Mouse (Mus musculus): ENCODE measurements around the gene Trak1. TPM values are rescaled to one million over a fixed set of nuclear protein-coding genes. Genes with fewer than 3 reads are reported as not detected.

Trak1 gene
- polyA plus RNA-seq, 1 experiment: 44.1 TPM

DNA sequence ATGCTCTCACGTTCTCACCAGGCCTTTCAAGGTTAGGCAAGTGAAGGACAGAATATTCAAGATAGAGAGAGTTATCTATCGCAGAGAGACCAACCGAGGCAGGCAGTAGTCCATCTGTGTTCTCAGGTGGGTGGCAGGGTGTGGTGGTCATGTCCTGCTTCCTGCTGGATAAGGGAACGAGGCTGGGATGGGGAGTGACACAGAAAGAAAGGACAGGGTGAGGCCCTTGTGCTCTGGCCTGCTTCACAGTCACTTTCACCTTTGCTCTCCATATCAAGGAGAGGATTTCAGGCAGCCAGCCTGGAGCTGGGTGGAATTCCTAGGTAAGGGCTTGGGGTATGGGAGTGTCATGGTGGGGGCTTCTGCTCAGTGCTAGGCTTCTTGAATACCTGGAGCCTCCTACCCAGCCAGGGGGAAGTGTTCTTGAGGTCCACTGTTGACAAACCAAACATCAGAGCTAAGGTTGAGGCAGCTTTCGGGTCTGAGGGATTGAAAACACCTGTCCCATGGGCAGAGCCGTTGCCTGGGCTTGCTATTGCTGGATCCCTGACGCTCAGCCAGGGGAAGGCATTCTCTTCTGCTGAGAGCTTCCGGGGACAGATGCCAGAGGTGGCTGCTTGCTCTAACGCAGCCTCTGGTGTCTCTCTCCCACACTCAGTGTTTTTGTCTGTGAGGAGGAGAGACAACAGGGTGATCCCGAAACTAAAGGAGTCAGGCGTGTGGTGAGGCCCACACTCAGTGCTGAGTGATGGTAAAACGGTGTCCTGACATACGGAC is 159.6 kb downstream of the Trak1 start:
- no peak overlapping the region for H3K4me3 ChIP-seq (ENCODE audit: low read depth, low read length)
- H3K9me3 ChIP-seq (replicated peaks; ENCODE audit: control insufficient read depth, insufficient read depth, low read length, poor library complexity, severe bottlenecking): no peaks in the 10 kb centered on the region
- H3K9ac ChIP-seq (ENCODE audit: low read depth, poor library complexity, severe bottlenecking): no peak overlapping the region
- no peaks in the 10 kb centered on the region for H3K27me3 ChIP-seq (ENCODE audit: control insufficient read depth, insufficient read depth, low read length, poor library complexity, severe bottlenecking)
- no peak for TF ChIP-seq CTCF (IDR thresholded peaks at IDR 0.05; ENCODE audit: low read depth, low read length)
- no peak for TF ChIP-seq EP300 (IDR thresholded peaks at IDR 0.05; ENCODE audit: insufficient read depth, low read depth, low read length)
- no peak for TF ChIP-seq POLR2A (IDR thresholded peaks at IDR 0.05; ENCODE audit: insufficient read depth, low read length)
- H3K4me1 ChIP-seq (ENCODE audit: control insufficient read depth, insufficient read depth, low read length): peaks cover 3% of the 10 kb centered on the region
- peaks cover 7% of the 10 kb centered on the region for H3K36me3 ChIP-seq (ENCODE audit: control insufficient read depth, insufficient read depth, low read length, poor library complexity, severe bottlenecking)
- no peak overlapping the region for H3K27ac ChIP-seq (ENCODE audit: insufficient read depth, low read length)

DNA sequence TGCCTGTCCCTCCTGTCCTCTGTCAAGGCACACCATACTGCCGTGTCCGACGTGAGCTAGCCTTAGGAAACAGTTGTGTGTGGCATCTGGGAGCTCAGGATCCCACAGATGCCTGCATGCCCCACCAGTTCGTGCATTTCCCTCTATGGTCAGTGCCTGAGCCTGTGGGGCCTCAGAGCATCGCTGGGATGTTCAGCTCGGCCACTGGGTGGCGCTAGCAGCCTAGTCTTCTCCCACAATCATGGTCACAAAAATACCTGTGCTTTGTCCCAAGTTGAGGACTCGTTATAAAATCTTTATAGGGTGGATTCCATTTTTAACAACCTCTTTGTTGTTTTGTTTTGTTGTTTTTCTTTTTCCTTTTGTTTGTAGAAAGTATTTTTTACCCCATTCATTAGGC is 161.2 kb downstream of the Trak1 start:
- no peak for TF ChIP-seq POLR2A (IDR thresholded peaks at IDR 0.05; ENCODE audit: insufficient read depth, low read length)
- TF ChIP-seq CTCF (IDR thresholded peaks at IDR 0.05; ENCODE audit: low read depth, low read length): peak; percentile 95
- TF ChIP-seq EP300 (IDR thresholded peaks at IDR 0.05; ENCODE audit: insufficient read depth, low read depth, low read length): peak; percentile 18; the same call in 1 of the 2 replicates
- H3K4me1 ChIP-seq (ENCODE audit: control insufficient read depth, insufficient read depth, low read length): peaks cover 3% of the 10 kb centered on the region
- H3K9ac ChIP-seq (ENCODE audit: low read depth, poor library complexity, severe bottlenecking): no peak overlapping the region
- peaks cover 9% of the 10 kb centered on the region for H3K36me3 ChIP-seq (ENCODE audit: control insufficient read depth, insufficient read depth, low read length, poor library complexity, severe bottlenecking)
- no peaks in the 10 kb centered on the region for H3K9me3 ChIP-seq (replicated peaks; ENCODE audit: control insufficient read depth, insufficient read depth, low read length, poor library complexity, severe bottlenecking)
- H3K27ac ChIP-seq (ENCODE audit: insufficient read depth, low read length): no peak overlapping the region
- H3K27me3 ChIP-seq (ENCODE audit: control insufficient read depth, insufficient read depth, low read length, poor library complexity, severe bottlenecking): no peaks in the 10 kb centered on the region
- H3K4me3 ChIP-seq (ENCODE audit: low read depth, low read length): no peak overlapping the region

DNA sequence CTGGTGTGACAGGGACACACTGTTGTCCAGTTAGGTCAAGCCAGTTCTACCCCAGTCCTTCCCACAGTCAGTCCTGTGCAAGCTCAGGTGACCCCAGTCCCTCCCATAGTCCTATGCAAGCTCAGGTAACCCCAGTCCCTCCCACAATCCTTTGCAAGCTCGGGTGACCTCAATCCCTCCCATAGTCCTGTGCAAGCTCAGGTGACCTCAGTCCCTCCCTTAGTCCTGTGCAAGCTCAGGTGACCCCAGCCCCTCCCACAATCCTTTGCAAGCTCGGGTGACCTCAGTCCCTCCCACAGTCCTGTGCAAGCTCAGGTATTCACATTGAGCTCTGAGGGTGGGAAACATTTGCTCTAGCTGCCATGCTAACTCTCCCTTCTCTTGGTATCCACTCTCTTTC is 162.6 kb downstream of the Trak1 start:
- no peaks in the 10 kb centered on the region for H3K27me3 ChIP-seq (ENCODE audit: control insufficient read depth, insufficient read depth, low read length, poor library complexity, severe bottlenecking)
- H3K9ac ChIP-seq (ENCODE audit: low read depth, poor library complexity, severe bottlenecking): no peak overlapping the region
- TF ChIP-seq CTCF (IDR thresholded peaks at IDR 0.05; ENCODE audit: low read depth, low read length) (no peak), EP300 (IDR thresholded peaks at IDR 0.05; ENCODE audit: insufficient read depth, low read depth, low read length) (peak; percentile 88), POLR2A (IDR thresholded peaks at IDR 0.05; ENCODE audit: insufficient read depth, low read length) (peak; percentile 47)
- no peaks in the 10 kb centered on the region for H3K9me3 ChIP-seq (replicated peaks; ENCODE audit: control insufficient read depth, insufficient read depth, low read length, poor library complexity, severe bottlenecking)
- H3K36me3 ChIP-seq (ENCODE audit: control insufficient read depth, insufficient read depth, low read length, poor library complexity, severe bottlenecking): peaks cover 2% of the 10 kb centered on the region; the same call in 1 of the 2 replicates
- no peak overlapping the region for H3K27ac ChIP-seq (ENCODE audit: insufficient read depth, low read length)
- peak overlapping the region; percentile 62 for H3K4me3 ChIP-seq (ENCODE audit: low read depth, low read length)
- peaks cover 3% of the 10 kb centered on the region for H3K4me1 ChIP-seq (ENCODE audit: control insufficient read depth, insufficient read depth, low read length)

DNA sequence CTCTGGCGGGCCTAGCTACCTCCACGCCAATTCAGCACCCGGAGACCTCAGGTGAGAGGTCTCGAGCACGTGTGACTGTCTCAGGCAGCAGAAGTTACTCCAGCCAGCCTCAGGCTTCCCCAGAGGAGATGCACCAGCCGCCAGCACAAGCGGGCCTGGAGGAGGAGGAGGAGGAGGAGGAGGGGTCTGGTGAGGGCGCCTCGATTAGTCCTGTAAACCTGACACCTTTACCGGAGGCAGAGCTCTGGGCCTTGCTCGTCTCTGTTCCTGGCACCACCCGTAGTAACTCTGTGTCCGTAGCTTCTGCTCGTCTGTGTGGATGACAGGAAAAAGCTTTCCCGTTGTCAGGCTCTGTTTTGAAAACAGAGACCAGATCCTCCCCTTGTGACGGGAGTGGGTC is 163.2 kb downstream of the Trak1 start:
- Histone ChIP-seq H3K36me3 (ENCODE audit: control insufficient read depth, insufficient read depth, low read length, poor library complexity, severe bottlenecking) (peaks cover 2% of the 10 kb centered on the region; the same call in 1 of the 2 replicates), H3K27ac (ENCODE audit: insufficient read depth, low read length) (no peak overlapping the region), H3K9ac (ENCODE audit: low read depth, poor library complexity, severe bottlenecking) (no peak overlapping the region), H3K4me1 (ENCODE audit: control insufficient read depth, insufficient read depth, low read length) (peaks cover 3% of the 10 kb centered on the region), H3K27me3 (ENCODE audit: control insufficient read depth, insufficient read depth, low read length, poor library complexity, severe bottlenecking) (no peaks in the 10 kb centered on the region), H3K4me3 (ENCODE audit: low read depth, low read length) (peak overlapping the region; percentile 62), H3K9me3 (replicated peaks; ENCODE audit: control insufficient read depth, insufficient read depth, low read length, poor library complexity, severe bottlenecking) (no peaks in the 10 kb centered on the region)
- TF ChIP-seq EP300 (IDR thresholded peaks at IDR 0.05; ENCODE audit: insufficient read depth, low read depth, low read length) (no peak), CTCF (IDR thresholded peaks at IDR 0.05; ENCODE audit: low read depth, low read length) (no peak), POLR2A (IDR thresholded peaks at IDR 0.05; ENCODE audit: insufficient read depth, low read length) (no peak)

DNA sequence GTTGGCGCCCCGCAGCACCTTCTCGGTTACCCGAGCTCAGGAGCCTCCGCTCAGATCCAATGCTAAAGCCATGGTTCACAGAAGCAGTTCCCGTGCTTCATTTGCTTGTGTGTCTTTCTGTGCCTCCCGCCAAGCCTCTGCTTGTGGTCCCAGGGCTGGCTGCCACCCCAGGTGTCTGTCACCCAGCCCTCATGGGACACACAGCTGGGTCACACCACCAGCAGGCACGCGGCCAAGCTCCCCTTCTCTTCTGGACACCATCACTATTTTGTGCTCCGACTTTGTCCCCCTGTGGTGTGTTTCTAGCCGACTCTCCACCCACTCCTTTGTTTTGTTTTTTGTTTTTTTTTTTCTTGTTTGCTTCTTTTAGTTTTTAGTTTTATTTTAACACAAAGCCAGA is 170.2 kb downstream of the Trak1 start:
- Histone ChIP-seq H3K27ac (ENCODE audit: insufficient read depth, low read length) (no peak overlapping the region), H3K36me3 (ENCODE audit: control insufficient read depth, insufficient read depth, low read length, poor library complexity, severe bottlenecking) (peaks cover 2% of the 10 kb centered on the region; the same call in 1 of the 2 replicates), H3K9ac (ENCODE audit: low read depth, poor library complexity, severe bottlenecking) (no peak overlapping the region), H3K4me1 (ENCODE audit: control insufficient read depth, insufficient read depth, low read length) (peaks cover 2% of the 10 kb centered on the region), H3K9me3 (replicated peaks; ENCODE audit: control insufficient read depth, insufficient read depth, low read length, poor library complexity, severe bottlenecking) (no peaks in the 10 kb centered on the region), H3K4me3 (ENCODE audit: low read depth, low read length) (no peak overlapping the region), H3K27me3 (ENCODE audit: control insufficient read depth, insufficient read depth, low read length, poor library complexity, severe bottlenecking) (no peaks in the 10 kb centered on the region)
- TF ChIP-seq CTCF (IDR thresholded peaks at IDR 0.05; ENCODE audit: low read depth, low read length): no peak
- TF ChIP-seq POLR2A (IDR thresholded peaks at IDR 0.05; ENCODE audit: insufficient read depth, low read length): no peak
- no peak for TF ChIP-seq EP300 (IDR thresholded peaks at IDR 0.05; ENCODE audit: insufficient read depth, low read depth, low read length)

DNA sequence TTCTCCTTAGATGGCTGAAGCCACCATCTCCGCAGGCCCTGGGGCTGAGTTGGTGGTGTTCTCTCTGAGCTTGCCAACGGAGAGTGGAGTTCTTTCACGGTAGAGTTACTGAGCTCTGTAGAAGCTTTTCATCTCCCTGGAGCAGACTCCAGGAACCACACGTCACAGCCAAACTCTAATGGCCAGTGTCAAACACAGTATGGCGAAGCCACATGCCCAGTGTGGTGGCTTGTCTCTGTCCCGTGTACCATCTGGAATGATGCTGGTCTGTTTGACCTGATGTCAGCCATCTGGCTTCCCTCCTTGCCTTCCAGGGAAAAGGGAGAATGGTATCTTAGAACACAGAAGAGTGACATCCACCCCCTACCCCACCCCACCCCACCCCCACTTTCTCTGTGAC is 172.4 kb downstream of the Trak1 start:
- Histone ChIP-seq H3K9ac (ENCODE audit: low read depth, poor library complexity, severe bottlenecking) (no peak overlapping the region), H3K4me3 (ENCODE audit: low read depth, low read length) (no peak overlapping the region), H3K27me3 (ENCODE audit: control insufficient read depth, insufficient read depth, low read length, poor library complexity, severe bottlenecking) (no peaks in the 10 kb centered on the region), H3K27ac (ENCODE audit: insufficient read depth, low read length) (no peak overlapping the region), H3K4me1 (ENCODE audit: control insufficient read depth, insufficient read depth, low read length) (peaks cover 2% of the 10 kb centered on the region), H3K9me3 (replicated peaks; ENCODE audit: control insufficient read depth, insufficient read depth, low read length, poor library complexity, severe bottlenecking) (no peaks in the 10 kb centered on the region), H3K36me3 (ENCODE audit: control insufficient read depth, insufficient read depth, low read length, poor library complexity, severe bottlenecking) (no peaks in the 10 kb centered on the region)
- TF ChIP-seq CTCF (IDR thresholded peaks at IDR 0.05; ENCODE audit: low read depth, low read length) (no peak), EP300 (IDR thresholded peaks at IDR 0.05; ENCODE audit: insufficient read depth, low read depth, low read length) (no peak), POLR2A (IDR thresholded peaks at IDR 0.05; ENCODE audit: insufficient read depth, low read length) (no peak)

Measured in ES-Bruce4 (cell line).